Mouse (Mus musculus) spleen, postnatal 36 days (tissue): ENCODE measurements around the gene Pcbp2.

ENCODE experiments used
- DNase-seq, 2 experiments: peaks; one replicate each; pipeline ENCODE4 v3.0.0; 2022; ENCODE audit warnings: low spot score in 2 of 2, mixed read lengths in 1 of 2

Gene Pcbp2

DNA sequence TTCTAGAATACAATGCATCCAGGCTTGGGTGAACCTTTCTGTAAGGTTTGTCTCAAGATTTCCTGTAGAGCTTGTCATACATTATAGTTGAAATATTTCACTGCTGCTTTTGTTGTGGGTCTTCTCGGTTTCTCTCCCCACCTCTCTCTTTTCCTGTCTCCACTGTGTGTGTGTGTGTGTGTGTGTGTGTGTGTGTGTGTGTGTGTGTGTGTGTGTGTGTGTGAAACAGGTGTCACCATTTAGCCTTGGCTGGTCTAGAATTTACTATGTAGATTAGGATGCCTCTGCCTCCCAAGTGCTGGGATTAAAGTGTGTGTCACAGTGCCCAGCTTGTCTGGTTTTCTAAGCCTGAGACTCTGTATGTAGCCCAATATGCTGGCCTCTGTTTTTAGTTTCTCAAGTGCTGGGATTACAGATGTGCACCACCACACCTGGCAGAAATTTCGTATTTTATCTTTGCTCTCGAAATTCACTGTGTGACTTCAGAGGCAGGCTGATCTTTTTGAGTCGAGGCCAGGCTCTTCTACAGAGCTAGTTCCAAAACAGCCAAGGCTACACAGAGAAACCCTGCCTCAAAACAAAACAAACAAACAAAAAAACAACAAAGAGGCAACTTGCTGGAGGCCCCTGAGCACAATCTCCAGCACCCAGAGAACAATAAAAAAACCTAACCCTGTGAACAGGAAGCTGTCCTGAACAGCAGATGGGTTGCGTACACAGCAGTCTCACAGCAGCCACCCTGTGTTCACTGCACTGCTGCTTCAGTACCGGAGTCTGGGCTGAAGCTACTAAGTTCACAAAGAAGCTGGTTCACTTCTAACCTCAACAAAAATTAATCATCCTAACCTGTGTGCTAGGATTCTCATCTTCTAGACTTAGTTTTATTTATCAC lies 56.0 kb downstream of the Pcbp2 start:
- no peak for DNase-seq

DNA sequence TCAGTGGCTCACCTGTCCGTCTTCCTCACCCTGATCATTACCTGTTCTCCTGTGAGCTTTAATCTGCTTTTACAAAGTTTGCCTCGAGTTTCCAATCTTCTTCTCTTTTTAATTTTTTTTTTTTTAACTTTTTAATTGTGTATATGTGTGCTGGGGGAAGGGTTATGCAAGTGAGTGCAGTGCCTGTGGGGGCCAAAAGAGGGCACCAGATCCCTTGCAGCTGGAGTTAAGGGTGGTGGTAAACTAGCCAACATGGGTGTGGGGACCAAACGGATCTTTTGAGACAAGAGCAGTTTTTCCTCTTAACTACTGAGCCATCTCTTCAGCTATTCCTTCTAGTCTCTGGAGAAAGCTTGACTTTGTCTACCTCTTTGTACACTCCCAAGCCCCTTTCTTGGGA lies 57.6 kb downstream of the Pcbp2 start:
- DNase-seq: no peak

- no peak for DNase-seq
Measured at GRCm38 (mm10) chr15:102528396-102528795, 58.1 kb downstream of the Pcbp2 start.

DNA sequence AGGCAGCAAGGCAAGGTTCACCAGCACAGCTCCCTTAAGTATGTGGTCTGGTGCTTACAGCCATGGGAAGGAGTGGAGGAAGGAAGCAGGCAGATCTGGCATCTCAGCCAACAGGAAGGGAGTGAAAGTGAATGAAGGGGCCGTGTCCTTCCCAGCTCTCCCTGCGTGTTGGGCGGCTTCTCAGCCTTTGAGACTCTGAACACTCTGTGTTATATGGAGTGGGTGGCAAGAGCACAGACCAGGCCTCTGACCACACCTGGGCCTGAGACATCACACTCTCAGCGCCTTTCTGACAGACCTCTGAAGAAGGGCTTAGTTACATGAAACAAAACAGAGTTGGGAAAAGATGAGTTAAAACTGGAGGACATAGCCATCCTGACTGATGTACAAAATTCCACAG lies 60.2 kb downstream of the Pcbp2 start:
- DNase-seq: no peak

- no peak for DNase-seq
Measured at GRCm38 (mm10) chr15:102531586-102531985, 61.2 kb downstream of the Pcbp2 start.

DNA sequence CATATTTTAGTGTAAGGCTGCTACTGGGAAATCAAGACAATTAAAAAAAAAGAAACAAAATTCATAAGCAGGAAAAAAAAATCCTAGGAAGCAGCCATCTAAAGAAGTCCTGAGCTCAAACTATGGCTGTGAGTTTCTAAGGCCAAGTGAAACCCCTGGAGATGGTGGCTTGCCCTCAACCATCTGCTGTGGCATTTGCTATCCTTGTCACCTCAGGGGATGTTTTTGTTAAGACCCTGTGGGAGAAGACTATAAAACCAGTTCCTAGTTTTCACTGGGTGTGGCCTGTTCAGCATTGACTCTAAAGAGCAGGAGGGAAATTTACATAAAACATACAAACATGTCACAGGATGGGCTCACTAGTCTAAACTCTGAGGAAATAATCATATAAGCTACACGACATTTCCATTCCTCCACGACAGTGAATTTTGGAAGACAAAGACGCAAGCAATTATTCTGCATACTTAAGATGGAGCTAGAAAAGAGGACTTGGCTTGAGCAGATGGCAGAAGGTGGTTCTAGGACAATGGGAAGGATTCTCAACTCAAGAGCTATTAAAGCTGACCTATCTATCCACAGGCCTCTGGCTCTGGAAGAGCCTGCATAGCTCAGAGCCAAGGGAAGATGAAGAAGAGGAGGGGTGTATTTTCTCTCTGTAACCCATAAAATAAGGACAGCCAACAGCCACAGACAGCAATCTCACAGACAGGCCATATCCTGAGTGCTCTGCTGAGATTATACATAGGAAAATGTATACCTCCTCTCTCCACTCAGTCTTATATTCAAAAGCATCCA lies 62.0 kb downstream of the Pcbp2 start:
- DNase-seq: no peak

DNA sequence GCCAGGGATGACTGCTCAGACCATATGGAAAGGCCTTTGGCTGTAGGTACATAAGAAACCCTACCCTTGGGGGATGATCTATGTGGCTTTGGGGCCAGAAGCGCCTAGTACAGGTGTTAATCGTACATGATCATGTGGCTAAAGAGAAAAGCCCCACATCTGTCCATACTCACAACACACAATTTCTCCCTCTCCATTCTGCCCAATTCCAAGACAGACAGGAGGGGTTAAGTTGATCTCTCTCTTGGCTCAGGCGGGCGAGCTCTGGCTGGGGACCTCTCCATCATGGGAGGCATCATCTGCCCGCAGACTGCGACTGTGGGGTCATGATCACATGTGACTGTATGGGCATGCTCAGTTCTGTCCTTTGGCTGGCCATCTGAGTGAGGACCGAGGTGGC lies 63.6 kb downstream of the Pcbp2 start:
- DNase-seq: no peak

- DNase-seq: no peak
Measured at GRCm38 (mm10) chr15:102544801-102545200, 74.5 kb downstream of the Pcbp2 start.

DNA sequence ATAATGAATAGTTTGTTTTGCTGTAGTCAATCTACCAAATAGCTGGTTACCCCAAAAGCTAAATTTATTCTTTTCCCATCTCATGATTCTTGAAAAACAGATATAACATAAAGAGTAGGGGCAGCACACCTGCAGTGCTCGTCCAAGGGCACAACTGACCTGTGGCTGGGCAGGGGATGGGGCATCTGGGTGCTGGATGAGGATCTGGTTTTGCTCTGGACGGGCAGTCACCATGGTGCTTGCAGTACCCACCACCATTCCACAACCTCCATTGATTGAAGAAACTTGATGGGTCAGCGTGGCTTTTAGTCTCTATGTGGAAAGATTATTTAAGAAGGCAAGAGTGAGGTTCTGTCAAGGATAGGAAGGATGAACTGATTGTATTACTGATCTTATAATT lies 75.9 kb downstream of the Pcbp2 start:
- DNase-seq: no peak

GRCm38 (mm10) chr15:102546677-102547427 lies 76.5 kb downstream of the Pcbp2 start:
- no peak for DNase-seq

DNA sequence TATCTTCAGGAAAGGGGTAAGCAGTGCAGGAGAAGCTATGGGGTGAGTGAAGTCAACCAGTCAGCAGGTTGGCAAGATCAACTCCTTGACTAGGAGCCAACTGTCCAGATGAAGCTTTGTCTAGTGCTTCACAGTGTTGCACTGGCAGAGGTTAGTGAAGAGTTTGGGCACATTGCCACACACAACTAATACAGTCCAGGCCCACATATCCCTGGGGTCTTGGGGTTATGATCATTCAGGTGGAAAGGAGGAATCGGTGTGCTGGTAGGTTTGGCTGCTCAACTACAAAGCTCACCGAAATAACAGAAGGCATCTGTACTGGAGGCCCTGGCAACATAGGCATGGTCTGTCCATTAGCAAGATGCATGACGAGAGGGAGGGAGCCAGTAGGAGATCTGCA lies 77.1 kb downstream of the Pcbp2 start:
- DNase-seq: no peak
